Mouse (Mus musculus): ENCODE results near the gene Cplx3.

Gene Cplx3

GRCm38 (mm10) chr9:57598851-57599563 is 7.1 kb downstream of the Cplx3 start:
- no peak for DNase-seq

DNA sequence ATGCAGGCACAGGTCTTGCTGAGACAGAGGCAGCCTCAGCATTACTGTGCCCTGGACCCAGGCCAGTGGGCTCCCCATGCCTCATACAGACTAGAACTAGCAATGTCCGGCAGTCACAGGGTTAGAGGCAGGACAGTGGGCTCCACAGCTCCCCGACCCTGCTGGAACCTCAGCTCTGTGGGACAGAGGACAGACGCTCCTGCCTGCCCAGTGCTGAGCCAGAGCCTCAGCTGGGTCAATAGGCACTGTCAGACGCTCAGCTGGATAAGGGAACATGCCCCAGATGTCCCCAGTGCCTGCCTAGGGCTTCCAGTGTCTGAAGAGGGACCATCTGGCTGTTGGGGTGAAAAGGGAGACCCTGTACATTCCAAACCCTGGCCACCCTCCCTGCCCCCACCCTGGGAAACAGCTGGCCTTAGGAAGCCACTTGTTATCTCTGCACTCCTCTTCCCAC is 8.1 kb downstream of the Cplx3 start:
- no peak for DNase-seq

GRCm38 (mm10) chr9:57597265-57597664 is 8.8 kb downstream of the Cplx3 start:
- no peak for DNase-seq

DNA sequence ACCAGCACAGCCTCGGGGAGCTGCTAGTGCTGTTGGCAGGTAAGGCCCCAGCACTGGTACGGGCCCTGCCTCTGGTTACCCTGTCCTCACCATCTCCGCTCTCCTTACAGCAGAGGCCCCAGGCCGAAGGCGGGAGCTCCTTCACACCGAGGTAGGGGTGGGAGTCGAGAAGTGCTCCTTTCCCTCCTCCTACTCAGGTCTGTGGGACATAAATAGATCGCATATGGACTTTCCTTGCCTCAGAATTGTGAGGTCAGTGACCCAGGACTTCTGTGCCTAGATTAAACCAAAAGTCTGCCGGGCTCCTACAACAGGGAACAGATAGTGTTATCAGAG is 11.9 kb downstream of the Cplx3 start:
- DNase-seq = no peak

- no peak for DNase-seq
These were observed 12.5 kb downstream of the Cplx3 start for GRCm38 (mm10) chr9:57593454-57594173.

- DNase-seq = no peak
These were observed 15.4 kb downstream of the Cplx3 start for GRCm38 (mm10) chr9:57590726-57591125.

DNA sequence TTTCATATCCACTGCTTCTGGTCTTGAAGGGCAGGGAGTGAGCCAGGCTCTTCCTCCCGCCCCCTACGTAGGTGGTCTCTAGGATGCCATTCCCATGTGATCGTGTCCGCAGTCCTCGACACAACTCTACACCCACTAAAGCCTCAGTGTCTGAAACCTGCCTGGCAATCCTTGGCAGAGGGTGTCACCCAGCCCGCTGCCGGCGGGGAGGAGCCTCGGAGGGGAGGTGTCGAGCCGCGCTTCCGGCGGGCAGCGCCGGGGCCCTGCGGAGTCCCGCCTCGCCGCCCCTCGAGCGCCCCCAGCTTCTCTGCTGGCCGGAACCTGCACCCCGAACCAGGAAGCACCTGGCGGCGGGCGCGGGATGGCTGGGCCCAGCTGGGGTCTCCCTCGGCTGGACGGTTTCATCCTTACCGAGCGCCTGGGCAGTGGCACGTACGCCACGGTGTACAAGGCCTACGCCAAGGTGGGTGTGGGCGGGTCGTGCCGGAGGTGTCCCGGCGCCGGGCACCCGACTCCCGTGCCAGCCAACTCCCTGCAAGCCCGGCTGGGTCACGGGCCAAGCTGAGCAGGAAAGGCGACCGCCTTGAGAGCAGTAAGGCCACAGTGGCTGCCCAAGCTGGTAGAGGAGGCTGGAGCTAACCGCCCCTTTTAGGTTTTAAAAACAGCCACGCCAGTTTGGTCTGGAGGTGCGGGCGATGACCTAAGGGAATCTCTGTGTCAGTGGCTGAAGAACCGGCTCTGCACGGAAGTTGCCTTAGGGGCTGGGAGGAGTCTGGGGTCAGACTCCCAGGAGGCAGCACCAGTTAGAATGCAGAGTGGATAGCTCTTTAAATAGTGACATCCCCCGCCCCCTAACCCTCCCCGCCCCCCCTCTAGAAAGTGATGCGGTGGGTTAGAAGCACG is 16.6 kb downstream of the Cplx3 start, which contains the start of gene Ulk3:
Gene Ulk3 (plus strand): TSS at position 229 of the 903 bp plus-strand sequence.
- DNase-seq = peak; percentile 93

- no peak for DNase-seq
These were observed 21.1 kb downstream of the Cplx3 start for GRCm38 (mm10) chr9:57584991-57585390.

DNA sequence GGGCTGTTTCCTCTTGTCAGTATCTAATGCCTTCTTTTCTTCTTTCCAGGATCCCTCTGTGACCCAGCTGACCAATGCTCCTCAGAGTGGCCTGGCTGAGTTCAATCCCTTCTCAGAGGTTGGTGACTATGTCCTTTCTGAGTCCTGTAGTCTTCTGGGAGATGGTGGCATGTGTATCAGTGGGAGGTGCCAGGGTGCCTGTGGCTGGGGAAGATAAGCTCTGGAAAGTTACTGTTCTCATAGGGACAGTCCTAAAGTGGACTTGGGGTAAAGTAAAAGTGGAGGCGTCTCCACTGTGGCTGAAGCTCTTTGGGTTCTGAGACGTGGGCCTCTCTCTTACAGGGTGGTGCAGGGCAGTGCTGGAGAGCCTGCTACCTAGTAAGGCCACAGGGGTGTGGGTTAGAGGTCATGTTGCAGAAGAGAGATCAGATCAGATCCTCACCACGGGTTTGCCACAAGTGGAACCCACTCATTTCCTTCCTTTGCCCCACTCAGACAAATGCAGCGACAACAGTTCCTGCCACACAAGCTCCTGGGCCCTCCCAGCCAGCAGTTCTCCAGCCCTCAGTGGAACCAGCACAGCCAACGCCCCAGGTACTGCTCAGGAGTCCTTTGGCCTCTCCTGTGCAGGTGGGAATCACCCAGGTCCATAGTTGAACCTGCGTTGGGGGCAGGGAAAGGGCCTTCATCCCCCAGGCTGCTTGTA is 28.8 kb downstream of the Cplx3 start:
- no peak for DNase-seq

DNA sequence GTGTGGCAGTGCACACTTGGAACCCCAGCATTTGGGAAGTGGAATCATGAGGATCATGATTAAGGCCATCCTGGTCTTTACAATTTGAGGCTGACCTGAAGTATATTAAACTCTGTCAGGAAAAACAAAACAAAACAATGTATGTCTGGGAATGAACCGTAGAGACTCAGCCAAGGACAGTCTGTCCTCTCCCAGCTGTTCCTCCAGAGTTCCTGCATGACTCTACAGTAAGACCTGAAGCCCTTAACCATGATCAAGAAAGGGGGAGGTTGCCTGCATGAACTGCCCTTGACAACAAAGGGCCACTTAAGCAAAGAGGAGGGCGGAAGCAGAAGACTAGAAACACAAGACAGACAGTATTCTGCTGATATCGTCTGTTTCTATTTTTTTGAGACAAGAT is 30.5 kb downstream of the Cplx3 start:
- no peak for DNase-seq

DNA sequence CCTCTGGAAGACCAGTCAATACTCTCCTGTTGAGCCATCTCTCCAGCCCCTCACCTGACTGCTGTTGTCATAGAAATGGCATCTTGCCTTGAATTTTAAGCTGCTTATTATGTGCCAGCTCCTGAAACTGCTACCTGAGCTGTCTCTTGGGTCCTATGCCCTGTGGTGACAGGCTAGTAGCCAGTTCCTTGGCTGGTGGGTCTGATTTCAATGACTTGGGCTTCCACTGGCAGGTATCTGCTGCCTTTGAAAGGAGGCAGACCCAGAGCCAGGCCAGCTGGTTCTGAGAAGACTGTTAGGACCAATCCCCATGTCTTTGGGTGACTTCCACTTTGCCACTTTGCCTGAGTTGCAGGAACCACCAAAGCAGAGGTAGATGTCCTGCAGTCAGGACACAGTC is 31.7 kb downstream of the Cplx3 start:
- no peak for DNase-seq

DNA sequence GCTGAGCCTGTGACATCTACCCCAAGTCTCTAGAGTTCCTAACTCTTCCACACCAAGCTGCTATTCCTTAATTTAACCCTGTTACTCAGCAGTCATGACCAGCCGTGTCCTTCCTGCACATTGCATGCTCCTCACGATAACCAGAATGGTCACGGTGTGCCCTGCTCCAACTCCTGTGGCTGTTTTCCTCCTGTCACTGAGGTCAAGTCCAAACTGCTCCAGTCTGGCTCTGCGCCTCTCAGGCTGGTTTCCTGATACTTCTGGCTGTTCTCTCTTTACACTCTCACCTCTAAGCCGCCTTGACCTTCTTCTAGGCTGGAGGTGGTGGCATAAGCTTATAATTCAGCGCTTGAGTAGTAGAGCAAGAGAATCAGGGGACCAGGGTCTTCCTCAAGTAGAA is 37.6 kb downstream of the Cplx3 start:
- DNase-seq = no peak

GRCm38 (mm10) chr9:57566846-57567245 is 39.2 kb downstream of the Cplx3 start:
- no peak for DNase-seq

DNA sequence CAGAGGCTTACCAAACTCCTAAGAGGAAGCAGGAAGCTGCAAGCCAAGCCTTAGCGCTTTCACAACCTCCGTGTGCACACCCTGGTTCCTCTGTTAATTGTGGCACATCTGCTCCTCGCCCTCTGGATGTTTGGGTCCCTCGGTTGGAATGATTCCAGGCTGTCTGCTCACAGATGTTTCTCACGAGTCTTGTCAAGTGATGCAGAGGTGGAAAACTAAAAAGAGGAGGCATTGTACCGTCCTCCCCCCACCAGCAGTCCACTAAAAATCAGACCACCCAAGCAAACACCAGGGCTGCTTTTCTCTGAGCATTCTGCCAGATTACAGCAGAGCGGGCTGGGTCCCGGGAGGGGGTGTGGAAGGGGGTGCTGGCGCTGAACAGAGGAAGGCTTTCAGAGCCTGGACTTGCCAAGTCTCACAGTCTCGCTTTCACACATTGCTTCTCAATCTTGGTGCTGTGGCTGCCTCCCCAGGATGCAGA is 40.3 kb downstream of the Cplx3 start:
- no peak for DNase-seq

DNA sequence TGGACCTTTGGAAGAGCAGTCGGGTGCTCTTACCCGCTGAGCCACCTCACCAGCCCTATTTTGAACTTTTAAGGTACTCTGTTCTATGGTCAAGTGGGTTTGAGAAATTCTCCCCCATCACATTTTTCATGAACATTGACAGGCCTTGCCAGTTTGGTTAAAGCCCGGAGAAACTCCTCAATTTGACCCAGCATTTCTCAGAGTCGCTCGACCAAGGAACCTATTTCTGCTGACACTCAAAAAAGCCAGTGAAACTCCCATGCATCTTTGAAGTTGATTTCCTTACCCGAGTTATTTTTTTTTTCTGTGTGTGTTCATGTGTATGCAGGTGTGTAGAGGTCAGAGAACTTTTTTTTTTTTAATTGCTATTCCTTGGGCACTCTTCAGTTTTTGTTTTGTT is 41.5 kb downstream of the Cplx3 start:
- no peak for DNase-seq

DNA sequence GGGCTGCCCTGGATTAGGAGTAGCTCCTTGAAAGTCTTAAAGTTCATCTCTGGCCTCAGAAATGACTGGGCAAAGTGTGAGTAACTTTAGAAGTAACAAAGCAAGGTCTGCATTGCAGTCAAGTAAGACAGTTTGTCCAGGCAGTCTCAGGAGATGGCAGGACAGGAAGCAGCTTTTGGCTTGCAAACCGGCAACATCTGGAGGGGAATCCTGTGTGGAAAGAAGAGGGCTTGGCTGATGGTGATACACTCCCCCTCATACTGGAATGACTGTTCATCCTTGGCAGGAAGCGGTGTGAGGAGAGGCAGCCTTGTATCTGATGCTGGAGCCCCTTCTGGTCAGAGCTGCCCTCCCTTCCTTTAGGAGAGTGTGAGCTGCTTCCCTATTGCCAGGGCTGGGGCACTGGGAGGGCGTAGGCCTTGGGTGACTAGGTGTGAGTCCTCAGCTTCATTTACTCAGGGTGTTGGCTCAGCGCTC is 43.1 kb downstream of the Cplx3 start:
- DNase-seq = no peak

DNA sequence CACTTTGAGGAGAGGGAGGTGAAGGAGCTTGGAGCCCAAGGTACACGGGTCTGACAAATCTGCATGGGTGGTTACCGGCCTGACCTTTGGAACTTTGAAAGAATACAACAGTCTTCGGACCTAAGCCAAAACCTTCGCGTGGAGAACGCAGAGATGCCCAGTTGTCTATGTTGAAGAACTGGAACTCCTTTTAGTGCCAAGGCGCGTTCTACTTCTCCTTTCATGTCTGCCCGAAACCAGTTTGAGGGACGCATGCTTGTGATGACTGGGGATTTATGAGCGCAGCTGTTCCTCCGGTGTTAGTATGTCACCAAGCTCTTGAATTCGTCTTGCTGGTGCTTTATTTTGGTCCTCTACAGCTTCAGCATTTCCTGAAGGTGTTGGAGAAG is 44.4 kb downstream of the Cplx3 start:
- DNase-seq = no peak

- peak; percentile 90 for DNase-seq
These were observed 45.0 kb downstream of the Cplx3 start, which contains the start of gene Scamp2 for GRCm38 (mm10) chr9:57560861-57561710. Gene Scamp2, plus strand, starts transcription at chr9:57560943.

DNA sequence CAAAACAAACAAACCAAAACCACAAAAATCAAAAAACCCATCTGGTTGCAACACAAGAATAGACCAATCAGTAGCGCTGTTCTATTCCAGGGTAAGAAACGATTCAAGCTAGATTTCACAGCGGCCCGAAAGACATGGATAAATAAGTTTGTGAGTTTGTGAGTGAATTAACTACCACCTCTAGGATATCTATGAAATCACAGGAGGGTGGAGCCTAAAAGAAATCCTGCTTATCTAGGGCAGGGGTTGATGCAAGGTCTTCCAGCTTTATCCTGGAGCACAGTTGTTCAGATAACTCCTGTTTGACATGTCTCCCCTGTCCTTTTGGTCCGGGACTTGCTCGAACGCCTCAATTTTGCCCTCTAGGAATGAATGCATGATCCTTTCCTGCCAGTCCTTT is 45.8 kb downstream of the Cplx3 start:
- DNase-seq = no peak

DNA sequence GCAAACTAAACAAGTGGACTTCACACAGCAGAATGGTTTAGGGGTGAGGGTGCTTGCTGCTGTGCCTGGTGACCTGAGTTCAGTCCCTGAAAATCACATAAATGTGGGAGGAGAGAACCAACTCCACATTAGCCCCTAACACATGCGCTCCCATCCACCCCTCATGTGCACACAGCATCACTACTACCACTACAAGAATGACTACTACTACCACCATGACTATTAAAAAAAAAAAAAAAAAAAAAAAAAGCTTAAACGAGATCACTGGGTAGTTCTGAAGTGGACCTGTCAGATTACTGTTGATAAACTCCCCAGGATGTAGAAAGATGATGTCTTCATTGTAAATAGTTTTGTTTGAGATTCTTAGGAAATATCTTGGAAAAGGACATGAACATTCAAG is 46.5 kb downstream of the Cplx3 start:
- no peak for DNase-seq

- no peak for DNase-seq
These were observed 47.5 kb downstream of the Cplx3 start for GRCm38 (mm10) chr9:57558625-57559024.

GRCm38 (mm10) chr9:57557215-57557614 is 48.9 kb downstream of the Cplx3 start:
- DNase-seq = no peak

Measured in thymus, postnatal 14 days (tissue).